Mouse (Mus musculus): ENCODE data around the gene Ola1.
A peak's percentile ranks its signal among the peaks of the same experiment; 100 is the strongest.

Gene Ola1

GRCm38 (mm10) chr2:73063911-73064619, 154.7 kb downstream of the Ola1 start:
- no peak for DNase-seq (ENCODE audit: low spot score)

- DNase-seq (ENCODE audit: low spot score), result no peak
These were observed 158.5 kb downstream of the Ola1 start for GRCm38 (mm10) chr2:73060259-73060585.

- peak; percentile 40 for DNase-seq (ENCODE audit: low spot score)
These were observed 159.0 kb downstream of the Ola1 start for GRCm38 (mm10) chr2:73059550-73060258.

GRCm38 (mm10) chr2:73058344-73058743, 160.4 kb downstream of the Ola1 start:
- DNase-seq (ENCODE audit: low spot score), result no peak

- no peak for DNase-seq (ENCODE audit: low spot score)
These were observed 161.1 kb downstream of the Ola1 start for GRCm38 (mm10) chr2:73057589-73057988.

GRCm38 (mm10) chr2:73056090-73056956, 162.4 kb downstream of the Ola1 start:
- DNase-seq (ENCODE audit: low spot score), result no peak

GRCm38 (mm10) chr2:73053791-73054490, 164.8 kb downstream of the Ola1 start:
- no peak for DNase-seq (ENCODE audit: low spot score)

GRCm38 (mm10) chr2:73050401-73050800, 168.3 kb downstream of the Ola1 start:
- DNase-seq (ENCODE audit: low spot score), result no peak

- DNase-seq (ENCODE audit: low spot score), result no peak
These were observed 168.7 kb downstream of the Ola1 start for GRCm38 (mm10) chr2:73049977-73050376.

GRCm38 (mm10) chr2:73049001-73049684, 169.6 kb downstream of the Ola1 start:
- DNase-seq (ENCODE audit: low spot score), result no peak

- peak; percentile 60 for DNase-seq (ENCODE audit: low spot score)
These were observed 171.5 kb downstream of the Ola1 start for GRCm38 (mm10) chr2:73047061-73047741.

GRCm38 (mm10) chr2:73046576-73046975, 172.1 kb downstream of the Ola1 start:
- DNase-seq (ENCODE audit: low spot score), result no peak

GRCm38 (mm10) chr2:73045505-73045904, 173.2 kb downstream of the Ola1 start:
- DNase-seq (ENCODE audit: low spot score), result no peak
